Mouse (Mus musculus) CH12.LX (cell line): ENCODE results near the gene Asic1. TPM values are rescaled to one million over a fixed set of nuclear protein-coding genes. Genes with fewer than 3 reads are reported as not detected.

Experiments used
- DNase-seq: peaks from one replicate; pipeline ENCODE4 v3.0.0-alpha.2; 2013; ENCODE audit errors: extremely low read depth
- H3K27ac ChIP-seq: 2 replicates; pipeline ENCODE4 v1.5.1; 2012; ENCODE audit warnings: low read depth, mild to moderate bottlenecking, control low read depth, moderate library complexity; ENCODE audit not compliant: insufficient read depth
- H3K27me3 ChIP-seq: replicated peaks from 2 replicates; pipeline ENCODE3; 2012; ENCODE audit warnings: inconsistent platforms
- H3K36me3 ChIP-seq, 2 experiments: replicated peaks in 1 of 2; 2 replicates each; pipeline versions ENCODE3 to v1.6.1; 2012; ENCODE audit warnings: inconsistent platforms in 1 of 2, low read length in 1 of 2, mild to moderate bottlenecking in 1 of 2, mixed read lengths in 1 of 2, moderate library complexity in 1 of 2; ENCODE audit not compliant: control insufficient read depth in 1 of 2, insufficient read depth in 1 of 2
- H3K4me1 ChIP-seq, 2 experiments: 2 replicates each; pipeline ENCODE4 v1.6.1; 2012; ENCODE audit warnings: inconsistent platforms in 1 of 2, moderate library complexity in 1 of 2; ENCODE audit not compliant: insufficient read depth in 2 of 2, control insufficient read depth in 1 of 2
- H3K4me2 ChIP-seq: 2 replicates; pipeline ENCODE4 v1.6.1; 2012; ENCODE audit warnings: low read depth, mild to moderate bottlenecking, control low read depth; ENCODE audit not compliant: poor library complexity, insufficient read depth, severe bottlenecking
- H3K4me3 ChIP-seq, 3 experiments: fragments of 150-350 bp in 1 of 3; sonication (generic) in 1 of 3; replicated peaks in 1 of 3; 2 replicates each; pipeline versions ENCODE3 to v1.5.1; 2011 to 2012; ENCODE audit warnings: low read depth in 2 of 3, low read length in 2 of 3, mild to moderate bottlenecking in 2 of 3, moderate library complexity in 2 of 3, control low read depth in 1 of 3, improper control_type of control experiment in 1 of 3, inconsistent platforms in 1 of 3, mixed read lengths in 1 of 3; ENCODE audit not compliant: poor library complexity in 1 of 3
- H3K79me2 ChIP-seq: replicated peaks from 2 replicates; pipeline ENCODE4 v1.6.1; 2012; ENCODE audit warnings: mild to moderate bottlenecking, moderate library complexity; ENCODE audit not compliant: control insufficient read depth, poor library complexity, insufficient read depth, severe bottlenecking; ENCODE audit errors: extremely low read depth
- H3K9ac ChIP-seq: 2 replicates; pipeline ENCODE4 v1.6.1; 2012; ENCODE audit warnings: low read depth, mild to moderate bottlenecking, control low read depth, moderate library complexity; ENCODE audit not compliant: insufficient read depth
- H3K9me3 ChIP-seq: replicated peaks from 2 replicates; pipeline ENCODE3; 2012; ENCODE audit warnings: low read length, inconsistent platforms, mixed read lengths
- CHD1 ChIP-seq: IDR thresholded peaks from 2 replicates; pipeline ENCODE4 v1.6.1; 2012; ENCODE audit warnings: low read depth, low read length, improper control_type of control experiment, inconsistent platforms
- CHD2 ChIP-seq: IDR thresholded peaks from 2 replicates; pipeline ENCODE4 v1.6.1; 2011; ENCODE audit warnings: low read length, improper control_type of control experiment
- CTCF ChIP-seq, 2 experiments: IDR thresholded peaks in 1 of 2; conservative IDR thresholded peaks in 1 of 2; 2 replicates each; pipeline ENCODE4 v1.5.1; 2011 to 2012; ENCODE audit warnings: low read depth in 2 of 2, low read length in 2 of 2, improper control_type of control experiment in 1 of 2, inconsistent platforms in 1 of 2, mild to moderate bottlenecking in 1 of 2, moderate library complexity in 1 of 2
- E2F4 ChIP-seq: IDR thresholded peaks from 2 replicates; pipeline ENCODE4 v1.6.1; 2011; ENCODE audit warnings: low read depth, low read length, improper control_type of control experiment; ENCODE audit not compliant: insufficient replicate concordance
- ELF1 ChIP-seq: IDR thresholded peaks from 2 replicates; pipeline ENCODE4 v1.6.1; 2014; ENCODE audit warnings: low read depth, mild to moderate bottlenecking, inconsistent platforms, low read length, improper control_type of control experiment
- EP300 ChIP-seq: IDR thresholded peaks from 2 replicates; pipeline ENCODE4 v1.6.1; 2011; ENCODE audit warnings: low read length, improper control_type of control experiment
- ETS1 ChIP-seq: conservative IDR thresholded peaks from 2 replicates; pipeline ENCODE4 v1.6.1; 2012; ENCODE audit warnings: low read depth, mild to moderate bottlenecking, inconsistent platforms, low read length, improper control_type of control experiment, moderate library complexity
- GABPA ChIP-seq: IDR thresholded peaks from 2 replicates; pipeline ENCODE4 v1.6.1; 2012; ENCODE audit warnings: low read depth, low read length, improper control_type of control experiment, inconsistent platforms; ENCODE audit not compliant: insufficient replicate concordance
- HCFC1 ChIP-seq: IDR thresholded peaks from 2 replicates; pipeline ENCODE4 v1.6.1; 2012; ENCODE audit warnings: low read depth, mild to moderate bottlenecking, inconsistent platforms, low read length, improper control_type of control experiment
- JUN ChIP-seq: IDR thresholded peaks from 2 replicates; pipeline ENCODE4 v1.6.1; 2011; ENCODE audit warnings: low read depth, mild to moderate bottlenecking, low read length, improper control_type of control experiment, moderate library complexity; ENCODE audit not compliant: insufficient read depth
- JUND ChIP-seq: conservative IDR thresholded peaks from 2 replicates; pipeline ENCODE4 v1.6.1; 2011; ENCODE audit warnings: low read depth, low read length, improper control_type of control experiment
- MAZ ChIP-seq: IDR thresholded peaks from 2 replicates; pipeline ENCODE4 v1.6.1; 2012; ENCODE audit warnings: low read depth, mild to moderate bottlenecking, inconsistent platforms, low read length, improper control_type of control experiment, moderate library complexity
- MEF2A ChIP-seq: IDR thresholded peaks from 2 replicates; pipeline ENCODE4 v1.6.1; 2014; ENCODE audit warnings: low read depth, mild to moderate bottlenecking, inconsistent platforms, low read length, improper control_type of control experiment, borderline replicate concordance
- MYC ChIP-seq: IDR thresholded peaks from 2 replicates; pipeline ENCODE4 v1.6.1; 2011; ENCODE audit warnings: low read depth, mild to moderate bottlenecking, improper control_type of control experiment, low read length
- POLR2AphosphoS2 ChIP-seq: IDR thresholded peaks from 2 replicates; pipeline ENCODE4 v1.6.1; 2011; ENCODE audit warnings: low read depth, low read length, improper control_type of control experiment
- RAD21 ChIP-seq: IDR thresholded peaks from 2 replicates; pipeline ENCODE4 v1.6.1; 2011; ENCODE audit warnings: low read depth, mild to moderate bottlenecking, low read length, improper control_type of control experiment, moderate library complexity
- SIN3A ChIP-seq: IDR thresholded peaks from 2 replicates; pipeline ENCODE4 v1.6.1; 2012; ENCODE audit warnings: low read length, improper control_type of control experiment, inconsistent platforms
- SMC3 ChIP-seq: IDR thresholded peaks from 2 replicates; pipeline ENCODE4 v1.6.1; 2011; ENCODE audit warnings: low read depth, low read length, improper control_type of control experiment
- TBP ChIP-seq: conservative IDR thresholded peaks from 2 replicates; pipeline ENCODE4 v1.6.1; 2011; ENCODE audit warnings: low read depth, low read length, improper control_type of control experiment
- TCF12 ChIP-seq: IDR thresholded peaks from 2 replicates; pipeline ENCODE4 v1.6.1; 2014; ENCODE audit warnings: low read depth, mild to moderate bottlenecking, inconsistent platforms, low read length, improper control_type of control experiment
- UBTF ChIP-seq: IDR thresholded peaks from 2 replicates; pipeline ENCODE4 v1.6.1; 2012; ENCODE audit warnings: low read depth, mild to moderate bottlenecking, inconsistent platforms, low read length, improper control_type of control experiment, moderate library complexity
- USF2 ChIP-seq: conservative IDR thresholded peaks from 2 replicates; pipeline ENCODE4 v1.6.1; 2011; ENCODE audit warnings: low read depth, low read length, improper control_type of control experiment
- ZC3H11A ChIP-seq: IDR thresholded peaks from 2 replicates; pipeline ENCODE4 v1.6.1; 2012; ENCODE audit warnings: low read depth, mild to moderate bottlenecking, inconsistent platforms, low read length, improper control_type of control experiment
- ZKSCAN1 ChIP-seq: IDR thresholded peaks from 2 replicates; pipeline ENCODE4 v1.6.1; 2012; ENCODE audit warnings: low read depth, inconsistent platforms, low read length, improper control_type of control experiment, borderline replicate concordance
- ZNF384 ChIP-seq: IDR thresholded peaks from 2 replicates; pipeline ENCODE4 v1.6.1; 2012; ENCODE audit warnings: low read depth, low read length, improper control_type of control experiment, inconsistent platforms
- dilution Hi-C: fragments of 300-500 bp; cut with MboI; formaldehyde crosslinking; loops from 2 replicates; pipeline ENCODE4 v1.14.3; 2020; ENCODE audit warnings: low sequenced_read_pairs; ENCODE audit not compliant: extremely low pct_unique_long_range_greater_than_20kb, extremely low pct_ligation_motif_present
- in situ Hi-C: fragments of 300-500 bp; cut with MboI; formaldehyde crosslinking; loops from 3 replicates; pipeline ENCODE4 v1.14.3; 2019; ENCODE audit warnings: low sequenced_read_pairs, low pct_ligation_motif_present, low pct_unique_long_range_greater_than_20kb, mixed read lengths
- polyA plus RNA-seq: library from polyadenylated mRNA; unstranded; fragments of >175 nt; gene quantifications from 2 replicates; pipeline ENCODE4 v1.2.1, GENCODE M21; 2012; ENCODE audit warnings: low read depth; ENCODE audit not compliant: insufficient read length
- total RNA-seq, 2 experiments: library from RNA; depleted of rRNA; stranded (reverse); fragments of 300-350 nt in 1 of 2; fragments of >200 nt in 1 of 2; gene quantifications; 2 replicates each; pipeline ENCODE4 v1.2.3; 2012 to 2014

Asic1 gene
- total and polyA plus RNA-seq, 3 experiments, result 0.47 to 0.94 TPM; not detected in 1

DNA sequence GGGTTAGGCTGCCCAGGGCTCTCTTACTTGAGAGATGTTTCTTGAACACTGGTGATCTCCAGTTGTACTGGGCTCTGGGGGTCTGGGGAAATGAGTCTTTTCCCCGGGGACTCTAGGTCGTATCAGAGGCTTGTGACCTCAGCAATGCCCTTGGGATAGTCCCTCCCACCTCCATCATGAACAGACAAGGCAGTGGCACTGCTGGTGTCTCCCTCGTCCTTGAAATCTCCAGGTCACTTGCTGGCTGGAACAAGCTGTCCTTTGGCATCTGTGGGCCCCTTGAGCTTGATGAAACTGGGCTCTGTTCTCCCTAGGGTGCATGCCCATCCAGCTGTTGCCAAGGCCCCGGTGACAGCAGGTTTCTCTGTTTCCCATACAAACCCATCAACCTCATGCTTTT is 44.0 kb downstream of the Asic1 start:
- Histone ChIP-seq H3K27ac (no peak overlapping the region), H3K4me3 (no peak overlapping the region), H3K79me2 (no peaks in the 10 kb centered on the region), H3K36me3 (peaks cover 41 to 93% of the 10 kb centered on the region in 2 experiments), H3K9ac (no peak overlapping the region), H3K4me1 (peaks cover 0 to 13% of the 10 kb centered on the region in 2 experiments; a peak in 2 of 4 replicates), H3K27me3 (no peaks in the 10 kb centered on the region), H3K4me2 (no peak overlapping the region), H3K9me3 (no peaks in the 10 kb centered on the region)
- no peak for TF ChIP-seq USF2
- TF ChIP-seq CHD2, result no peak
- no peak for TF ChIP-seq MEF2A
- TF ChIP-seq JUN, result no peak
- TF ChIP-seq ZKSCAN1, result no peak
- in situ Hi-C loops, result no loop called here
- dilution Hi-C loops, result no loop called here
- DNase-seq, result peak; percentile 24

- Histone ChIP-seq H3K4me1 (peaks cover 0 to 13% of the 10 kb centered on the region in 2 experiments; a peak in 2 of 4 replicates), H3K9ac (no peak overlapping the region), H3K9me3 (no peaks in the 10 kb centered on the region), H3K27ac (no peak overlapping the region), H3K36me3 (peaks cover 35 to 88% of the 10 kb centered on the region in 2 experiments), H3K27me3 (no peaks in the 10 kb centered on the region), H3K4me2 (no peak overlapping the region), H3K4me3 (no peak overlapping the region), H3K79me2 (no peaks in the 10 kb centered on the region)
- in situ Hi-C loops (no loop called here), dilution Hi-C loops (no loop called here)
- DNase-seq, result peak; percentile 73
- no peak for TF ChIP-seq TBP
- TF ChIP-seq EP300, result no peak
- TF ChIP-seq ZNF384, result no peak
- peak; percentile 63 for TF ChIP-seq RAD21
- TF ChIP-seq CTCF (conservative IDR thresholded peaks at IDR 0.05 in 1 of 2, IDR thresholded peaks at IDR 0.05 in 1 of 2; ENCODE audit: low read depth in 2 of 2, low read length in 2 of 2), result peak; percentile 93 to 99
- no peak for TF ChIP-seq ETS1
- no peak for TF ChIP-seq TCF12
- peak; percentile 31; the same call in 1 of the 2 replicates for TF ChIP-seq ZC3H11A
- peak; percentile 94 for TF ChIP-seq SMC3
Measured at GRCm38 (mm10) chr15:99714858-99715257, 44.7 kb downstream of the Asic1 start.

DNA sequence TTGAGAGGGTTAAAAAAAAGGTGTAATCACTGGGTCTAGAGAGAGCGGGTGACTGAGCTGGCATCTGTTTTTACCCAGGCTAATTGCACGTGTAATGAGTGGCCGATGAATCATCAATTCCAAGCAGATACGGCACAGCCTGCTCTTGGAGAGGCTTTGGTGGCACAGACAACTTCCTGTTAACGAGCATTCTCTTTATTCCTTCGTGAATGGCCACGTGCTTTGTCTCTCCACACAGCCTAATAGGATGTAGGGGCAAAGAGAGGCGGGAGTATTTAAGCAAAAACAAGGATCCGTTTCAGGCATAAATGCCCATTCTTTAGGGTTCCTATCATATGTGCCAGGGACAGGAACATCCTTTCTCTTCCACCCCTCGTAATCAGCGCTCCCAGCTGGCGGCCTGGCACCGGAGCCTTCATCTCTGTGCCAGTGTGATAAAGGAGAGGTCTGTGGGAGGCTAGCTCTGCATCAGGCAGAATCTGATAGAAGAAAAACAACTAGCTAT is 45.2 kb downstream of the Asic1 start:
- no peak for DNase-seq
- Histone ChIP-seq H3K36me3 (peaks cover 31 to 87% of the 10 kb centered on the region in 2 experiments), H3K79me2 (no peaks in the 10 kb centered on the region), H3K9me3 (no peaks in the 10 kb centered on the region), H3K4me3 (no peak overlapping the region), H3K9ac (no peak overlapping the region), H3K4me1 (peaks cover 0 to 13% of the 10 kb centered on the region in 2 experiments; a peak in 2 of 4 replicates), H3K27me3 (no peaks in the 10 kb centered on the region), H3K27ac (no peak overlapping the region), H3K4me2 (no peak overlapping the region)
- in situ Hi-C loops, result no loop called here
- dilution Hi-C loops, result no loop called here
- no peak for TF ChIP-seq ELF1
- no peak for TF ChIP-seq SIN3A
- TF ChIP-seq MYC, result no peak
- TF ChIP-seq GABPA, result no peak
- no peak for TF ChIP-seq MAZ
- TF ChIP-seq E2F4, result no peak
- TF ChIP-seq ZC3H11A, result no peak
- TF ChIP-seq JUN, result no peak
- no peak for TF ChIP-seq TCF12
- no peak for TF ChIP-seq EP300
- TF ChIP-seq RAD21, result no peak
- no peak for TF ChIP-seq CHD1
- no peak for TF ChIP-seq UBTF
- TF ChIP-seq JUND, result no peak
- no peak for TF ChIP-seq HCFC1
- no peak for TF ChIP-seq CTCF (conservative IDR thresholded peaks at IDR 0.05 in 1 of 2, IDR thresholded peaks at IDR 0.05 in 1 of 2; ENCODE audit: low read depth in 2 of 2, low read length in 2 of 2)
- no peak for TF ChIP-seq MEF2A
- no peak for TF ChIP-seq POLR2AphosphoS2
